Mouse (Mus musculus) heart, postnatal 0 days (tissue): ENCODE results near the gene Mcfd2. TPM values are rescaled to one million over a fixed set of nuclear protein-coding genes. Genes with fewer than 3 reads are reported as not detected.

Experiments
- ATAC-seq: fragments of 200-750 bp; cut with Nextera tagmentation; 2 replicates; pipeline ENCODE4 v1.8.0; 2017; ENCODE audit warnings: low read depth, moderate number of reproducible peaks, moderate library complexity; ENCODE audit not compliant: insufficient read depth
- DNase-seq: peaks from one replicate; pipeline ENCODE4 v3.0.0-alpha.2; 2016; ENCODE audit warnings: low spot score
- H3K27ac ChIP-seq: fragments of 300-500 bp; sonication (generic); 2 replicates; pipeline ENCODE4 v1.5.1; 2014; ENCODE audit warnings: low read depth, mild to moderate bottlenecking
- H3K27me3 ChIP-seq: fragments of 300-500 bp; sonication (generic); 2 replicates; pipeline ENCODE4 v1.6.1; 2014; ENCODE audit warnings: low read length, mixed read lengths; ENCODE audit not compliant: control insufficient read depth, insufficient read depth
- H3K36me3 ChIP-seq: fragments of 300-500 bp; sonication (generic); replicated peaks from 2 replicates; pipeline ENCODE4 v1.6.1; 2014; ENCODE audit warnings: low read length, mixed read lengths; ENCODE audit not compliant: control insufficient read depth, insufficient read depth
- H3K4me1 ChIP-seq: fragments of 300-500 bp; sonication (generic); 2 replicates; pipeline ENCODE4 v1.6.1; 2014; ENCODE audit warnings: antibody characterized with exemption; ENCODE audit not compliant: control insufficient read depth, insufficient read depth
- H3K4me2 ChIP-seq: fragments of 300-500 bp; sonication (generic); 2 replicates; pipeline ENCODE4 v1.6.1; 2014; ENCODE audit warnings: low read depth, mild to moderate bottlenecking, low read length, moderate library complexity
- H3K4me3 ChIP-seq: fragments of 300-500 bp; sonication (generic); 2 replicates; pipeline ENCODE4 v1.5.1; 2014; ENCODE audit warnings: low read depth, low read length
- H3K9ac ChIP-seq: fragments of 300-500 bp; sonication (generic); replicated peaks from 2 replicates; pipeline ENCODE4 v1.6.1; 2014; ENCODE audit warnings: low read depth, low read length, mixed read lengths
- H3K9me3 ChIP-seq: fragments of 300-500 bp; sonication (generic); replicated peaks from 2 replicates; pipeline ENCODE4 v1.6.1; 2016; ENCODE audit warnings: low read length; ENCODE audit not compliant: control insufficient read depth
- CTCF ChIP-seq: IDR thresholded peaks from 2 replicates; pipeline ENCODE4 v1.5.1; 2016; ENCODE audit warnings: antibody characterized with exemption, control low read depth, low read depth
- EP300 ChIP-seq: IDR thresholded peaks from 2 replicates; pipeline ENCODE4 v1.6.1; 2016; ENCODE audit warnings: antibody characterized with exemption, low read depth
- WGBS: fragments of 180-500 bp; shearing (Covaris S2); extraction: QIAGEN DNeasy Blood & Tissue Kit; methylation state at CpG from one replicate; pipeline ENCODE4 v1.1.7; 2014; 5-methylcytosine and 5-hydroxymethylcytosine counted together
- polyA plus RNA-seq: library from polyadenylated mRNA; unstranded; fragments of >200 nt; fragmentation: Nextera tagmentation; extraction: Ambion mirVana; gene quantifications from 2 replicates; pipeline ENCODE4 v1.2.1, GENCODE M21; 2015
- total RNA-seq: library from RNA; depleted of rRNA; stranded (reverse); fragments of >200 nt; gene quantifications from 2 replicates; pipeline ENCODE4 v1.2.3, GENCODE M21; 2014; ENCODE audit warnings: low replicate concordance

Gene Mcfd2
- total and polyA plus RNA-seq, 2 experiments from 2014 or later, result 75.1 to 78.3 TPM

DNA sequence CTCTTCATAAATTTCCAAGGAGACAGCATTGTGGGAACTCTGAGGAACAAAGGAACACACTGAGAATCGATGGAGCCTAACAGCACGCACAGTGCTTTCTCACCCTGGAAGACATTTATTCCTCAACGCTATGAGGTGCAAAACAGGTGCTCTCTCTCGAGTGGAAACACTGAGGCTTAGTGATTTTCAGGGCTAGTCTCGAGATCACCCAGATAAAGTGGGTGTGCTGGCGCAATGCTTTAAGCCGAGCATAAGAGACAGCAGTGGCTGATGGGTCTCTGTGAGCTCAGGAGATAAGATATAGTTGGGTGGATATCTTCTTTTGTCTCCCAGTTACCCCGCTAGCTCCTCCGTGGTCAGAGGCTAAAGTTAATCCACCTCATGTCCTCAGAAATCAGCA lies 19.6 kb downstream of the Mcfd2 start:
- Histone ChIP-seq H3K27ac (no peak overlapping the region), H3K36me3 (no peaks in the 10 kb centered on the region), H3K9me3 (no peaks in the 10 kb centered on the region), H3K4me2 (no peak overlapping the region), H3K9ac (no peak overlapping the region), H3K27me3 (no peaks in the 10 kb centered on the region), H3K4me3 (no peak overlapping the region), H3K4me1 (peaks cover 5% of the 10 kb centered on the region; the same call in 1 of the 2 replicates)
- no peak for ATAC-seq
- no peak for DNase-seq
- TF ChIP-seq EP300 (no peak), CTCF (no peak)
- 54% methylated on average over 9 of the region's 9 CpGs for WGBS

DNA sequence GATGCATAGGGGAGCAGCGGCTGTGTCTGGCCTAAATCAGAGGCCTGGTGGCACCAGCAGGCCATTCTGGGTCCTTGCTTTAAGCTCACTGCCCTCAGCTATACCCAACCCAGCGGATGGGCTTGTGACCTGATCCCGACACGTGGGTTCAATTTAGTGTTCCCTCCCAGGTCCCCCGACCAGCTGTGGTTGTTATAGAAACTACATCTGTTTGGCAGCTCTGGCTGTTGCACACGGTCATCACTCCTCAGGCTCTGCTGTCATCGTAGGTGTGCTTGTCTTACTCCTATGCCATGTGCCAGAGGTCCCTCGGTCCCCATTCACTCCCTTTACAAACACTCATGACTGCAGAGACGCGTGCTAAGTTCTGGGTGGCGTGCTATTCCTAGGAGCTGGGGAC lies 27.9 kb downstream of the Mcfd2 start:
- no peaks in the 10 kb centered on the region for H3K36me3 ChIP-seq
- no peaks in the 10 kb centered on the region for H3K4me1 ChIP-seq
- DNase-seq (no peak), ATAC-seq (no peak)
- no peak overlapping the region for H3K9ac ChIP-seq
- TF ChIP-seq CTCF, result no peak
- no peak for TF ChIP-seq EP300
- H3K9me3 ChIP-seq, result no peaks in the 10 kb centered on the region
- H3K27me3 ChIP-seq, result no peaks in the 10 kb centered on the region
- WGBS, result 88% methylated on average over 11 of the region's 11 CpGs
- no peak overlapping the region for H3K27ac ChIP-seq
- H3K4me2 ChIP-seq, result no peak overlapping the region
- H3K4me3 ChIP-seq, result no peak overlapping the region

DNA sequence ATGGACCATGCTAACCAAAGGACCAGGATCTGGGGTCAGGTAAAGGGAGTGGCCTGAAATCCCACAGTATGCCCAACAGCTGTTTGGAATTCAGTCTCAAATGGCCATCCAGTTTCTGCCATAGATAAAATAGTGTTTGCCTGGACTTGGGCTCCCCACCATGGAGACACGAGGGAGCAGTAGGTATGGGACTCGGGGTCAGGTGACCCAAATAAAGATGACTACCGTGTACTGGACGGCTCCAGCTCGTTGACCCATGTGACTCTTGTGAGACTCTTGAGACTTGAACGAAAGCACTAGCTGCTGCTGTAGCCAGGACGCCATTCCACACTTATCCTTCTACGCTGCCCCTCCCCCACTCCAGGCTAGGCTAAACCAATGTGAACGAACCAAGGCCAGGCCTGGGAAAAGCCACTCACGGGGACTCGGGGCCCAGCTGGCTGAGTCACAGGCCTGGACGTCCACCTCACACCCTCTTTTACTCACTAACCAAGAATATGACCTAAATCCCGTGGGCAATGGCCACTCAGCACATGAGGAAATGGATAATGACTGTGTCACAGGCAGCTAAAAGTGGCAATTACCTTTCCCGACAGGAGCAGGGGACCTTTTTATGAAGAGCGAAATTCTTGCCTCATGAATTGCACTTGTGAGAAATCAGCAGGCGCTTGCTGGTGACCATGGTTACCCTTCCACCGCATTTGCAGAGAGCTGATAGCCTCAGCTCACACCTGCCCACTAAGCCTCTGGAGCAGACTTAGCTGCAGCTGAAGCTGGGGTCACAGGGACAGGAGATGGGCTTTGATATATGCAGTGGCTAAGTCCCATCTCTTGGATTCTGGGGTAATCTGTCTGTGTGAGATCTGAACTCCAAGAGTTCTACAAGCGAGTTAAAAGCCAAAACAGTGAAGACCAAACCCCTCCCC lies 28.7 kb downstream of the Mcfd2 start:
- no peak overlapping the region for H3K27ac ChIP-seq
- DNase-seq (peak; percentile 42), ATAC-seq (peak; percentile 65)
- WGBS, result 35% methylated on average over 18 of the region's 18 CpGs
- no peak overlapping the region for H3K9ac ChIP-seq
- H3K36me3 ChIP-seq, result no peaks in the 10 kb centered on the region
- H3K9me3 ChIP-seq, result no peaks in the 10 kb centered on the region
- no peak overlapping the region for H3K4me3 ChIP-seq
- TF ChIP-seq CTCF, result no peak
- TF ChIP-seq EP300, result no peak
- no peaks in the 10 kb centered on the region for H3K4me1 ChIP-seq
- 0 out of 2 replicates have a peak overlapping the region, but pooled peaks have one; percentile 18 for H3K4me2 ChIP-seq
- H3K27me3 ChIP-seq, result no peaks in the 10 kb centered on the region

DNA sequence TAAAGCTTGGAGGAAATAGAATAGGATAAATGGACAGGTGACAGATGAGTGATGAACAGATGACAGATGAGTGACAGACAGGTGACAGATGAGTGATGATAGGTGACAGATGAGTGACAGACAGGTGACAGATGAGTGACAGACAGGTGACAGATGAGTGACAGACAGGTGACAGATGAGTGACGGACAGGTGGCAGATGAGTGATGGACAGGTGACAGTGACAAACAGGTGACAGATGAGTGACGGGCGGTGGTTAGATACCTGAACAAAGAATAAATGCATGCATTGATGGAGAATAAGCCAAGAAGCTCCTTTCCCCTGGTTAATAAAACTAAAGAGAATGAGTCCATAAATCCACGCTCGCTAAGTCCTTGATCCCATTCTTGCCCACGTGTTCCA lies 30.7 kb downstream of the Mcfd2 start:
- ATAC-seq (no peak), DNase-seq (no peak)
- TF ChIP-seq CTCF (no peak), EP300 (no peak)
- no peak overlapping the region for H3K4me2 ChIP-seq
- H3K27me3 ChIP-seq, result no peaks in the 10 kb centered on the region
- H3K4me3 ChIP-seq, result no peak overlapping the region
- H3K36me3 ChIP-seq, result no peaks in the 10 kb centered on the region
- no peaks in the 10 kb centered on the region for H3K4me1 ChIP-seq
- no peak overlapping the region for H3K27ac ChIP-seq
- WGBS, result 89% methylated on average over 6 of the region's 6 CpGs
- no peaks in the 10 kb centered on the region for H3K9me3 ChIP-seq
- H3K9ac ChIP-seq, result no peak overlapping the region

DNA sequence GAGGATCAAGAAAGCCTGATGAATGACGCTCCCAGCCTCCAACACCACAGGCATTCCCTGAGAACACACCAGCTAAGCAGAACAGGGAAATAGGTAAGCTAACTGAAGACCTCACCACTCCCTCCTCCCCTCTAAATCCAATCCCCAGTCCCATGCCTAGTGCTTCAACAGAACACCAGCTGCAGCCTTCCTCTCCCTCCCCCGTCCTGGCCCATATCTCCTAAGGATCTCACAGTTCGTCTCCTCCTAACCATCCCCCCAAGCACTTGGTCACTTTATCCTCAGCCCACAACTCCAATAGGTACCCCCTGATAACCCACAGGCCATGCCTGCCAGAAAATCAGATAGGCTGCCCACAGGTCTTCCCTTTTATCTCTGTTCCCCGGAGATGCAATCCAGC lies 37.9 kb downstream of the Mcfd2 start:
- Histone ChIP-seq H3K4me1 (no peaks in the 10 kb centered on the region), H3K27me3 (no peaks in the 10 kb centered on the region), H3K36me3 (no peaks in the 10 kb centered on the region), H3K4me3 (no peak overlapping the region), H3K9ac (no peak overlapping the region), H3K4me2 (no peak overlapping the region), H3K9me3 (no peaks in the 10 kb centered on the region), H3K27ac (no peak overlapping the region)
- WGBS, result 45% methylated on average over 4 of the region's 4 CpGs
- no peak for TF ChIP-seq EP300
- DNase-seq (no peak), ATAC-seq (no peak)
